Mouse (Mus musculus) cortical plate, adult 2 months (tissue): ENCODE measurements around the gene Akap14. TPM values are rescaled to one million over a fixed set of nuclear protein-coding genes. Genes with fewer than 3 reads are reported as not detected.

Experiments used
- H3K27ac ChIP-seq: fragments of 200-500 bp; 2 replicates; pipeline ENCODE4 v1.5.1; 2012; ENCODE audit warnings: low read length, control low read depth, inconsistent platforms; ENCODE audit not compliant: insufficient read depth
- H3K4me1 ChIP-seq: fragments of 200-500 bp; 2 replicates; pipeline ENCODE4 v1.6.1; 2011; ENCODE audit warnings: low read length; ENCODE audit not compliant: control insufficient read depth, insufficient read depth
- H3K4me3 ChIP-seq: fragments of 200-500 bp; 2 replicates; pipeline ENCODE4 v1.5.1; 2011; ENCODE audit warnings: mild to moderate bottlenecking, low read length, control low read depth; ENCODE audit not compliant: insufficient read depth
- CTCF ChIP-seq: fragments of 200-500 bp; IDR thresholded peaks from 2 replicates; pipeline ENCODE4 v1.5.1; 2011; ENCODE audit warnings: mild to moderate bottlenecking, control low read depth, low read length; ENCODE audit not compliant: insufficient read depth; ENCODE audit errors: extremely low read depth
- POLR2A ChIP-seq: fragments of 200-500 bp; IDR thresholded peaks from 2 replicates; pipeline ENCODE4 v1.6.1; 2011; ENCODE audit warnings: mild to moderate bottlenecking, low read length, control low read depth; ENCODE audit not compliant: insufficient read depth; ENCODE audit errors: extremely low read depth
- polyA plus RNA-seq: library from polyadenylated mRNA; depleted of rRNA; stranded (reverse); fragments of >200 nt; gene quantifications from 2 replicates; pipeline ENCODE4 v1.2.3, GENCODE M21; 2012; rRNA removed

Akap14 gene
- polyA plus RNA-seq, 1 experiment, result 0.08 TPM

DNA sequence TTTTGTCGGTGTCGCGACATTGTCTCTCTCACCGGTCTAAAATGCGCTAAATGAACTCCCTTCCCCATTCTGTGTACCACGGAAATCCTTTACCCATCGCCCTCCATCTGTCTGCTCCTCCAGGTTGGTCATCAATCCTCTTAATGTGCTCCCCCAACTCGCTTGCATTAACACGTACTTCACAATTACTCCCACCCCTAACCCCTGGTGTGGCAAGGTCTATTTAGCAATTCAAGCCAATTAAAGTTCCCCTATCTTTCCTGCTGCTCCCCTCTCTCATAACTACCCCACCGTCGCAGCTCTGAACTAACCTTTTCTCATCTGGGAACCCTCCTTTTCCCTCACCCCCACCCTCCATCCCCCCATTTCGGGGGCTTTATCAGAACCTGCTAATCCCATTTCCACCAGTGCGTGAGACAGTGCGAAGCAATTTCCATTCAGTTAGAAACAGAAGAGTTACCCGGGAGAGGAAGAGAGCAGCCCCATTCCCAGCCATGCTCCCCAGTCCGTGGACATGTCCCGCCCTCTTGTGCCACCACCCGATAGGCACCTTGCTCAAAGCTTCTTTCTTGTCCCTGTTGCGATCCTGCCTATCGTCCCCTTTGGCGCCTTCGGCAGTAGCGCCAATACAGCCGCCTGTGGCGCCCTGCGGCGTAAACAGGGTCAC lies 59.0 kb downstream of the Akap14 start:
- Histone ChIP-seq H3K4me3 (peak overlapping the region; percentile 92), H3K4me1 (no peaks in the 10 kb centered on the region), H3K27ac (peak overlapping the region; percentile 43; the same call in 1 of the 2 replicates)
- TF ChIP-seq CTCF (no peak), POLR2A (no peak)

DNA sequence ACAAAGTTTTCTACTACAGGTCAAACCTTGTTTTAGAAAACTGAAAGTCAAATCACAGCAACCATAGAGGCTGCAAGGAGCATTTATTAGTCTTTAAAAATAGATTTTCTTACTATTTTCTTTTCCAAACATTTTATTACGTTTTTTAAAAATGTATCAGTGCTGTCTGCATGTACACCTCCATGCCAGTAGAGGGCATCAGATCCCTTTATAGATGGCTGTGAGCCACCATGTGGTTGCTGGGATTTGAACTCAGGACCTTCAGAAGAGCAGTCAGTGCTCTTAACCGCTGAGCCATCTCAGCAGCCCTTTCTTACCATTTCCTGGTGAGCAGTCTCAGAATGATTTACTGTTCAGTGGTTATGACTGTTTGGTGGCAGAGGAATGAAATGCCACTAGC lies 64.8 kb downstream of the Akap14 start:
- Histone ChIP-seq H3K27ac (no peak overlapping the region), H3K4me3 (no peak overlapping the region), H3K4me1 (no peaks in the 10 kb centered on the region)
- TF ChIP-seq CTCF (no peak), POLR2A (no peak)

Other genes starting within 250 kb of the Akap14 start
- gene Sept6, start 177.0 kb downstream of the Akap14 start, polyA plus RNA-seq, result 58.4 and 60.1 TPM in 2 replicates
- gene Sowahd, start 120.0 kb downstream of the Akap14 start, polyA plus RNA-seq, result not detected in 2 replicates
- gene Rpl39, start 83.4 kb downstream of the Akap14 start, polyA plus RNA-seq, result 330 TPM in 2 replicates
- gene Upf3b, start 58.5 kb downstream of the Akap14 start, polyA plus RNA-seq, result 20.0 and 24.0 TPM in 2 replicates
- gene Nkap, start 42.0 kb downstream of the Akap14 start, polyA plus RNA-seq, result 4.6 and 4.8 TPM in 2 replicates
- gene Ndufa1, start 22.3 kb upstream of the Akap14 start, polyA plus RNA-seq, result 473 and 556 TPM in 2 replicates
- 7.8 and 8.1 TPM in 2 replicates for gene Rnf113a1, start 22.4 kb upstream of the Akap14 start, polyA plus RNA-seq
- not detected in 2 replicates for gene Gm9, start 42.2 kb upstream of the Akap14 start, polyA plus RNA-seq
- gene Rhox1, start 53.4 kb upstream of the Akap14 start, polyA plus RNA-seq, result not detected in 2 replicates
- not detected in 2 replicates for gene Rhox2a, start 76.1 kb upstream of the Akap14 start, polyA plus RNA-seq
- gene Rhox3a, start 81.1 kb upstream of the Akap14 start, polyA plus RNA-seq, result not detected in 2 replicates
- gene Rhox4a, start 96.5 kb upstream of the Akap14 start, polyA plus RNA-seq, result not detected in 2 replicates
- not detected in 2 replicates for gene Rhox3a2, start 211.2 kb upstream of the Akap14 start, polyA plus RNA-seq
- not detected in 2 replicates for gene Rhox4a2, start 222.0 kb upstream of the Akap14 start, polyA plus RNA-seq
- gene Rhox2b, start 243.2 kb upstream of the Akap14 start, polyA plus RNA-seq, result not detected in 2 replicates